Mouse (Mus musculus) spleen, postnatal 14 days (tissue): ENCODE results near the gene Cxcr5.
A peak's percentile ranks its signal among the peaks of the same experiment; 100 is the strongest.
"Not testable (repeated sequence)": the region's sequence is repeated elsewhere in the genome, so short reads cannot be mapped to it uniquely, and the experiment has no call there.

Experiments
- DNase-seq, 2 experiments: peaks; one replicate each; pipeline ENCODE4 v3.0.0; 2021 to 2022; ENCODE audit warnings: low spot score in 2 of 2

Gene Cxcr5

DNA sequence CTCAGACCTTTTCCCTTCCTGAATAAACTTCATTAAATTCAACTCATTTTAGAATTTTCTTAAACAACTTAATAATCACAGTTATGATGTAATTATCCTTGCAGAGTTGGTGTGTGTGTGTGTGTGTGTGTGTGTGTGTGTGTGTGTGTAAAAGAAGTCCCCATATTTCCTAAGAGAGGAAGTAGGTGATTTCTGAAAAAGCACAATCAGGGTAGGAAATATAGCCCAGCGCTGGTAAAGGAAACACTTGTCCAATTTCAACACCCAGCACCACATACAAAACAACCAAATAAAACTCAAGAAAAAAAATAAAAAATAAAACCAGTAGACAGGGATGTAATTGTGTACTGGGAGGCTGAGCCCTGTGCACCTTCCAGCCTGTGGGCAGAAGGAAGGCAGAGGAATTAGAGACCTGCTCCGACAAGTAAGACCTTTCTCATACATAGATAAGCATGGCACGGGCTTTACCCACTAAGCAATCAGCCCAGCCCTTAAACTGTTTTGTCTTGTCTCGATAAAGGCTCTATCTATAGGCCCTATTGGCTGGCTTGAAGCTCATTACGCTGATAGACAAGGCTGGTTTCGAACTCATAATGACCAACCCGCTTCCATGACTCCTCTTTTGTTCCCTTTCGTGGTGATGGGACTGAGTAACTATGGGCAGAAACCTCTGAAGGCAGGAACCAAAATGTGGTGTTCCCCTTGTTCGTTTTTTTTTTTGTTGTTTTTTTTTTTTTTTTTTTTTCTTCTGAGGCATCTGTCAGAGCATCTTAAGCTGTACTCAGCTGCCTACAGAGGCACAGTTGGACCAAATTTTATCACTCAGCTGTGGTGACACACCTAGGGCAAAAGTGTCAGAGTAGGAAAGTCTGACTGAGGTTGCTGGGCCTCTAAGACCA is 25.8 kb upstream of the Cxcr5 start:
- DNase-seq = no peak

DNA sequence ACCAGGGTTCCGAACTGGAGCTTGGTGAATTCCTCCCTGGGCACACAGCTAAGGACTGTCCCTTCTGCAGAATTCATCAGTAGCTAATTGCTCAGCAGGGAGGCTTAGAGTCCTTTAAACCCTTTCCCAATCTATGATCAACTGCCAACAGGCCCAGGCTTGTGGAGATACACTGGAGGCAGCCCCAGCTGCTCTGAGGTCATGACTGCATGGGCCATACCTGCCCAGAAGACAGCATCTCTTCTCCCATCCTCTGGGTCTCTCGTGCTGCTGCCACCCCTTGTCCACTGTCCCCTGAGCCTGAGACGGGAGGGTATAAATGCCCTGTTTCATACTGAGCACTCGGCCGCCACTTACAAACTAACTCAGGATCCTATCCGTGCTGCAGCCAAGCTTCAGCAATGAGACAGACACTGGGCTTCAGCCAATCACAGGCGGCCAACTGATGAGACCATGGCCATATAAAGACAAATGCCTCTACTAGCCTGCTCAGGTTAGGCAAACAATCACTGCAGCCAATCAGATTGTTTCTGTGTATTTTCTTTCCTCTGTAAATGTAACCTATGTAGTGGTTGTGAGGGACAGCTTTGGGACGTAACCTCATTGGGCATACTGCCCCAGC is 25.1 kb upstream of the Cxcr5 start:
- no peak for DNase-seq

DNA sequence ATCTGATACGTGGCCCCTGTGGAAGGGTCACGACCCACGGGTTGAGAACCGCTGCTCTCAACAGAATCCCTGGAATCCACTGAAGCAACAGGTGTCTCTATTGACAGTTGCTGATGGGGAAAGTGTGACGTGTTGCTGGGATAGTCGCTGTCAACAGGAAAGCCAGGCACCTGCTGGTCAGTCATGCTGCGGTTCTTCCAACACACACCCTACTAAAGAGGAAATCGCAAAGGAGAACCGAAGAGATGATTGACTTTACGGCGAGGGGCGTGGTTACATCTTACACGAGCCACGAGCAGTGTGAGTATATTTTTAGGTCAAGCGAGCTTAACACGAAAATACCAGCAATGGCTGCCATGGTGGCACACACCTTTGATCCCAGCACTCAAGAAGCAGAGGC is 20.7 kb upstream of the Cxcr5 start:
- peak; percentile 40 to 56 for DNase-seq

DNA sequence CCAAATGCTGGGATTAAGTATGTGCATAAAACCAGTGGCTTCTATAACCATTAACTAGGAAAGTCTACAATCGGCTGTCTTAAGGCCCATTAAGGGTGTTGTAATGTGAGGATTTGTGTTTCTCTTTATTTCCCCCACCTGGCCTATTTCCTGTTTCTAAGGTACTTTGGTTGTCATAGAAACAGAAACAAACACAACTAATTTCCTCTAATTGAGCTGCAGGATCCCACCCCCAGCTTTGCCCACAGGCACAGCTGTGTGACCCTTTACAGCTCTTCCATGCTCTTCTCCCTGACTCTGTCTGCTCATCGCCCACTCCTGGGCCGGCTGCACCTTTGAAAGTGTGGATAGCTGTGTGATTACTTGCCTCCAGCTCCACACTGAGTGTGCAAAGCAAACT is 19.7 kb upstream of the Cxcr5 start:
- DNase-seq = no peak

DNA sequence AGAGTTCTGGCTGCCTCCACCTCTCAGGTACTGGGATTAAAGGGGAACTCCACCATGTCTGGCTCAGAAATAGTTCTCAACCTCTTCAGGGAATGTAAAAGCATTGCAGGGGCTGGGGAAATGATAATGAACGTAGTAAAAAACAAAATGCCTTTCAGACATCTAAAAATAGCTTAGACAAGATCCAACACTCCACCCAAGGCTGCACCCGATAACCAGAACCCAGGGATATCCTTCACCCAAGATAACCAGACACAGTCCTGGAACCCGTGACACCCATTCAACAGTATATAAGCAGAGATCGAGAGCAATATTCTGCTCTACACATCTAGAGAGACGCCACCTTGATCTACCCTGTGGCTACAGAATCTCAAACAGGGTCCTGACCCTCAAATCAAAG is 18.4 kb upstream of the Cxcr5 start:
- DNase-seq = no peak

DNA sequence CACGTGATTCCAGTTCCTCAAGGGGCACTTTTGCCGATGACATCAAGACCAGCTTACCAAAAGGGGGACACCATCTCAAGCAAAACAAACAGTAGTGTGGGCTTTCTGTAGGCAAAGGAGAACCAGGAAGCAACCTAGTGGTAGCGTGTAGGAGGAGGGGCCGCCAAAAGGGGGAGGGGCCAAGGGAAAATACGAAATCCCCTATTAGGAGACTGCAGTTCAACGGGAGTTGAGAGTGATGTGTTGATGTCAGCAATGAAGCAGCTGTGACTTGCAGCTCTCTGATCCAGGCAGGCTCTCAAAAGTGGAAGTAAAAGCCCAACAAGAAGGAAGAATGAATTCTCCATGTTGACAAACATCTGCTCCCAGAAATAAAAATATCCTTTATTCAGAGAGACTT is 17.7 kb upstream of the Cxcr5 start:
- DNase-seq = peak; percentile 55 to 68

DNA sequence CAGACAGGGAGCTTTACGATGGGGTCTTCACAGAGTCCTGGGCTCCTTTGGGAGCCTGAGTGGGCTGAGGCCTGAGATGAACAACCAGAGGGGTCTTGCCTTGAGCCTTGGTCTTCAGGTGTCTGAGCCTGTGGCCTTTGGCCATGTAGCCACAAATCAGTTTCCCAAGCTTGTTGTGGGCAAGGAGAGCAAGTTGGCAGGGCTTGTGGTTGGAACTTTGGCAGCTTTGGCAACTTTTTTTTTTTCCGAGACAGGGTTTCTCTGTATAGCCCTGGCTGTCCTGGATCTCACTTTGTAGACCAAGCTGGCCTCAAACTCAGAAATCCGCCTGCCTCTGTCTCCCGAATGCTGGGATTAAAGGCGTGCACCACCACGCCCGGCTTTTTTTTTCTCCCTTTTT is 14.4 kb upstream of the Cxcr5 start:
- DNase-seq = not testable (repeated sequence)

DNA sequence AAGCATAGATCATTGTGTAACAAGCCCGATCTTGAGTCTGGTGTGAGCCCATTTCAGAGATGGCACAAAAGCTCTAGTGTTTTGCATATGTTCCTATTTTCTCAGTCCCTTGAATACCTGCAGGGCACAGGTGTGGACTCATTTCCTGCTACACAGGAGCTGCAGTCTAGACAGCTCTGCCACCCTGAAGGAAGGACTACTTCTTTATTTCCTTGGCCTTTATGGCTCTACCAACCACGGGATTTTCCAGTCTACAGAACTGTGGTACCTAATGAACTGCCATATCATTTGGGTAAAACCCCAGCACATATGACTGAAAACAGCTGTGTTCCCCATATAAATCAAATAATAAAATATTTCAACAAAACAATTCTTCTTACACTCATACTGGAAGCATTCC is 13.4 kb upstream of the Cxcr5 start:
- DNase-seq = no peak

DNA sequence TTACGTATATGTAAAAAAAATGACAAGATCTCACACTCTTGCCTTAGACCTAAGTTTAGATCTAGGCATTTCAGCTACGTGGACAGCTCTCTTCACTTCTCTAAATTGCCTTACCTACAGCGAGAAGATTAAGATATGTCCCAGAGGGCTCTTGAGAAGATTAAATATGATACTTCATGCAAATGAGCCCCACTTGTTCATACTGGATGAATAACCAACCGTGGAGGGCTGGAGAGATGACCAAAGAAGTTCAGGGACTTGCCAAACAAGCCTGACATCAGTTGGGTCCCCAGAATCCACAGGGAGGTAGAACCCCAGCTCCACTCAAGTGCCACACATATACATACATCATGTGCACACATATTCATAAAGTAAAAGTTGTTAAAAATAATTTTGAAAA is 11.6 kb upstream of the Cxcr5 start:
- DNase-seq = no peak

DNA sequence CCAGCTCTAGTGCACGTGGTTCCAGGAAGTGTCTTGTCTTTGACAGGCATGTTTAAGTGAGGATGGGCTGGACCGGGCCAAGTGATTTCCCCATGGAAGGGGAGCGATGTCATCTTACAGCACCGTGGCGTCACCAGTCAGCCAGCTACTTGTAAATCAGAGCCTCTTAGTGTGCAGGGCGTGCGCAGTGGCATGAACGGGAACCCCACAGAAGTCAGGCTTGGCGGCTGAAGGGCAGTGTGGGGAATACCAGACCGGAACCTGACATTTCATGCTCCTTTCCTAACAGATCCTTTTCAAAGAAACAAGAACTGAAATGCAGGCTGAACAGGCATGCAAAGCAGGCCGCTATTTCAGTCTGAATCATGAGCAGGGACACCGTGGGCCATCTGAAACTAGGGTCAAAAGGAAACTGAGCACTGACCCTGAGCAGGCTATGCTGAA is 9.3 kb upstream of the Cxcr5 start:
- DNase-seq = peak; percentile 24 to 54

DNA sequence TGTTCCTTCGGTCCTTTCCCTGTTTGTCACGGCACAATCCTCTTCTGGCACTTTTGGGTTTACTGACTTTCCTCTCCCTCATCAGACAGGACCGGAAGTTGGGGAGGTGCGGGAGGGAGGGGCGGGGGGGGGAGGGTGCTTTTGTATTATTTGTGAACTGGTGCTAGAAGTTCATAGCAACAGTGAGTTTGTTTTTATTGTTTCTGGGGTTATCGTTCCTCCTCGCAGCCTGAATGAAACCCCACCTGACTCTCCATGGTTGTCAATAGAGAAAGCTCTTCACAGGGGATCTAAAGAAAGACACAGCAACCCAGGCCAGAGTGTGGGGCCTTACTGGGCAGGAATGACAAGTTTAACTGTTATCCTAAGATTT is 6.4 kb upstream of the Cxcr5 start:
- no peak for DNase-seq

DNA sequence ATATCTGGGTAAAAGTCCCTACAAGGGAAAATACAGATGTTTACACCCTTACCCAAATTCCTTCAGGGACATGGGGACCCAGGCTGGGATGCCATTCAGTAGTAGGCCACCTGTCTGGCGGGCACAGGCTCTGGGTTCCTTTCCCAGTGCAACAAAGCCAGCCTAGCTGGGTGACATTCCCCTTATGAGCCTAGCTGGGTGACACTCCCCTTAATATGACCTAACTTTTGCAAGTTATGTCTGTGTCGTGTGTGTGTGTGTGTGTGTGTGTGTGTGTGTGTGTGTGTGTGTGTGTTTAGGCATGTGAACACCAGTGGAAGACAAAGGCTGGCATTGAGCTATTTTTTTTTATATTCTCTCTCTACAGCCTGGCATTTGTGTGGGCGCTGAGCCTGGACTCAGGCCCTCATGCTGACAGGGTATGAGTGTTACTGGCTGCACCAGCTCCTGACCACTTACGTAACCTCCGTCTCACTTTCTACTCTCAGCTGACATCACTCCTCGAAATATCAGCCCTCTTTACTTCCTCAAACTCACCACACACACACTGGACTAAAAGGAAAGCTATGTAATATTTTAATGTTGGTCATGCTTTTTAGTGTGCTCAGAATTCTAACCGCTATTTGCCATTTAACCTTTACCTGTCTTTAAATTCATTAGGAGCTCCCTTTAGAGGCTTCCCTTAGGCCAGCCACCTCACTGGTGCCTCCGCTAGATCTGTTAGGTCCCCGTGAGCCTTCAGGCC is 5.8 kb upstream of the Cxcr5 start:
- no peak for DNase-seq

DNA sequence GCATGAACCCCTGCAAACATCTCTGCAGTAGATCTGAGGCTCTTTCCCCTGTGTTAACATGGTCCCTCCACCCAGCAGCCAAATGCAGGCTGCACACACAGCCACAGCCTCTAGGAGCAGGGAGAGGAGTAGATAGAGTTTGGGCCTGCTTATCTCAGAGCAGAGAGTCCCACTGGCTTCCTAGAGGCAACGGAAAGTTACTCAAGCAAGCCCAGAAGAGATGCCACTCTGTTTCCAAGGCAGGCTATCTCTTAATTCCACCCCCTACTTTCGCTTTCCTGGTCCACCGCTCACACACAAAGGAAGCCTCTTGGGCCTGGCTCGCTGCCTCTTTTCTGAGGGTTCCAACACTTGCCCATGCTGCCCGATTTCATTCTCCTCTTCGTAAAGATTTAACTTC is 3.7 kb upstream of the Cxcr5 start:
- DNase-seq = no peak

DNA sequence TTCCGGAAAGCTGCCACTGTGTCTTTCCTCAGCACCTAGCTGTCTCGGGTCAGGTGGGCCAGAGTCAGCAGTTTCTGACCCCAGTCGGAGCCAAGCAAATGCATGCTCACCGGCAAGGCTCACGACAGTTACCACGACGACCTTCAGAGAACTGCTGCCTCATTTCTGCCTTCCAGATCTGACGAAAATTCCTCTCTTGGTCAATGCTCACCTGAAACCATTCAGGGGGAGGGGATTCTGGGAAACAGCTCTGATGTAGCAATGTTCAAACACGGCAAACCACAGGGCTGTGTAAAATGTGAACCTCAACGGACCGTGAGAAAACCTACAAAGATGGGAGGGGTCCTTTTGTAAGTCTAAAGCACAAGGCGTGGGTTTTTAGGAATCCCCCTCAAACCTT is 1.3 kb upstream of the Cxcr5 start:
- DNase-seq = no peak

DNA sequence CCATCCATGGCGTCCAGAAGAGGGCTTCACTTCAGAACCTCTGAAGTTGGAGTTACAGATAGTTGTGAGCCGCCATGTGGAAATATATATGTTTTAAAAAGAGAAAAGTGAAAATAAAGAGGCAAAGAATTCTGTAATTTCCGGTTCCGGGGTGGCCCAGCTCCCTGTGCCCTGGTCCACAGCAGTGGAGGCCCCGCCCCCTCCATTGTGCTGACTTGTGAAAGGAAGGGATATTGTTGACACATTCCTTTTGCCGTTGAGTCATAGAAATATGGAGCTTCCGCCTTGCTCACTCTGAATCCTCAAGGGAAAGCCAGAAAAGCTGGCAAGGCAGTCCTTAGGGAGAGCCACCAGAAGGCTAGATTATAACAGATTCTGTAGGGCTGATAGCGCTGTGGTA is 9.5 kb downstream of the Cxcr5 start:
- DNase-seq = no peak

DNA sequence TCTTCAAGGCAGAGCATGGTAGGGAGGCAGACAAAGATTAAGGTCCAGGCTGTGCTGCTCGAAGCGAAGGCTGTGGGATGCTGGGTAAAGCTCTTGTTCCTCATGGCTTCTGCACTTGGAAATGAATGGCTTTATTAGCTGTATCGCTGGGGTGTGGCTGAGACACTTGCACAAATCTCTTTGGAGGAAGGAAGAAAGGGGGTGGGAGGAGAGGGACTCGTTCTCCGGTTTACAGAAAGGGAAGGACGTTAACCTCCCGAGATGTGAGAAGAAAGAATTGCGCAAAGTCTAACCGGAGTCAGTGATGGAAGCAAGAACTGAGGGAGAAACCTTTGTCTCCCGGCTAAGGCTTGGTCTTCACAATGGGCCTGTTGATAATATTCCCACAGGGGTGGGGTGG is 10.5 kb downstream of the Cxcr5 start:
- DNase-seq = no peak

DNA sequence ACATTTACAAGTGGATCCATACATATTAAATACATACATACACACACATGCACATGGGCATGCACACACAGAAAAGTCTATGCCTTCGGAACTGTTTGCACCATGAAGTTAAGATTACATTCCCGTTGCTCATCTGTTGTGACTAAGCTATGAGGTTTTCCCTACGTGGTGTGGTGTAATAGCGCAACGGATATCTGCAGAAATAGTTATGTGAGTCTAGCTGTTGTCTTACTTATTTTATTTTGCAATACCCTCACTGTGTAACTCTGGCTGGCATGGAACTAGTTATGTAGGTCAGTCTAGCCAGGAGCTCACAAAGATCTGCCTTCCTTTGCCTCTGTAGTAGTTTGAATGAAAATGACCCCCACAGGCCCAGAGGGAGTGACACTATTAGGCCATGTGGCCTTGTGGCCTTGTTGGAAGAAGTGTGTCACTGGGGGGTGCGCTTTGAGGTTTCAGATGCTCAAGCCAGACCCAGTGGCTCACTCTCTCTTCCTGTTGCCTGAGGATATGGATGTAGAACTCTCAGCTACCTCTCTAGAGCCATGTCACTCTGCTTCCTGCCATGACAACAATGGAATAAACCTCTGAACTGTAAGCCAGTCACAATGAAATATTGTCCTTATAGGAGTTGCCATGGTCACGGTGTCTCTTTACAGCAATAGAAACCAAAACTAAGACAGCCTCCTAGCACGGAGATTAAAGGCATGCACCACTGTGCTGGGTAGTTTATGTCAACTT is 13.1 kb downstream of the Cxcr5 start:
- DNase-seq = no peak

DNA sequence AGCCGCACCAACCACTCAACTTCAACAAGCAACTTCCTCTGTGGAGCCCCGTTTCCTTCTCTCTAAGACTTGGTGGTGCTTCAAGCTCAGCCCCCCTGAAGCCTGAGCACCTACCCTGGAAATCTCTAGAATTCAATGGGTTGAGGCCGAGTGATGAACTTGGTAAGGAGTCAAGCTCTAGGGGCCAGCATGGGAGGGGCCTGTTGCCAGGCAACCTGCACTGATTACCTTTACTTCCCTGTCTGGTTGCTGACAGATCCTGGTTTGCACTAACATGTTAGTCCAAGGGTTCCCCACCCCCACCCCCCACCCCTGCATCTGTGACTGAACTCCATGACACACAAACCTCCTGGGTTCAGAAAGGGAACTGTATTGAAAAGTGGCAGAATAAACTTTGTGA is 16.7 kb downstream of the Cxcr5 start:
- DNase-seq = no peak

DNA sequence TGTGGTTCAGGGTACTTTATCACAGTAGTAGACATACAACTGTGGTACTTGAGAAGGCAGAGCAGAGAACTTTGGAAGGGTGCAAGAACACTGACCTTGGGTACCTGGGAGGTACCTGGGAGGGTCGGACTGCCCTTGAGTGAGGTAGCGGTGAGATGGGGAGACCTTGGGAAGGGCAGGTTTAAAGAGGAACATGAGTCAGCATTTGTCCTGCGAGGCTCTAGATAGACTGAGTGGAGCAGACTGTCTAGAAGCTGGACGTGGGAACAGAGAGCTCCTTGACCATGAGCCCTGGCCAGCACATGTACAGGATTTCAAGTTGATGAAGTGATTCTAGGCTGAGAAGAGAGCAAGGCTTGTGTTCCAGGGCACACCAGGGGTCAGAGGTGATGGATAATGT is 19.3 kb downstream of the Cxcr5 start:
- no peak for DNase-seq

DNA sequence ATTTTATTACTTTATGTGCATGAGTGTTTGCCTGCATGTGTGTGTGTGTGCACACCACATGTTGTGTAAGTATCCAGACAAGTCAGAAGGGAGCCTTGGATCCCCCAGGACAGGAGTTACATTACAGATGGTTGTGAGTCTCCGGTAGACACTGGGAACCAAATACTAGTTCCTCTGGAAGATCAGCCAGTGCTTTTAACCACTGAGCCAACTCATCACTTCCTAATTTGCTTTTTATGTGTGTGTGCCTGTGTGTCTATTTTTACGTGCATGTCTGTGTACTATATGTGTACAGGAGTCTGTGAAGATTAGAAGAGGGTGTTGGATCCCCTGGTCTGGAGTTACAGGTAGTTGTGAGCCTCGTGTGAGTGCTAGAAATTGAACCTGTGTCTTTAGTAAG is 21.0 kb downstream of the Cxcr5 start:
- no peak for DNase-seq

DNA sequence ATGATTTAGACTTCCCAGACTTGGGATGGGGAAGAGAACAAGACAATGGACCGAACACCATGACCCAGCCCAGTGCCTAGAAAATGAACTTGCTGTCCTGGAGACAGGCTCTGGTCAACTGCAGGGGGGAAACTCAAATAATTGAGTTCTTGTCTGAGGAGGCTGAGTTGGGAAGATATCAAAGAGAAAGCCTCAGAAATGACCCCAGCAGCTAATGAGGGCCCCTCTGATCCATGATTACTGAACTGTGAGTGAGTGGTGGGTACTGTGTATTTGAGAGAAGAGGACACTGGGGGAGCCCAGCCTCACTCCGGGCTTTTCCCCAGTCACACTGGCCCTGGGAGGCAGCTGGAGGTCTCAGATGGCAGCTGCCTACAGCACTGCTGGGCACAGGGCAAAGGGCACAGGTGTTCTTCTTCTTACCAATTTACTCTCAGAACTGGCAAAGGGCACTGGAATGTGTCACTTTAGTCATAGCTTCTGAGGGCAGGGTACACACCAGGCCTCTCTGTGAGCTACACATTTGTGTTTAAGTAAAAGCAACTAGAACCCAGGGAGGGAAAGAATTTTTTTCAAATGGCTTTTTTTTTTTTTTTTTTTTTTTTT is 21.8 kb downstream of the Cxcr5 start:
- no peak for DNase-seq
